Mouse (Mus musculus) lung, adult 2 months (tissue): ENCODE results near the gene Frem1.

Experiments used
- CTCF ChIP-seq: fragments of 200-500 bp; IDR thresholded peaks from 2 replicates; pipeline ENCODE4 v1.5.1; 2011; ENCODE audit warnings: mild to moderate bottlenecking, low read length, control low read depth; ENCODE audit not compliant: insufficient read depth
- POLR2A ChIP-seq: fragments of 200-500 bp; IDR thresholded peaks from 2 replicates; pipeline ENCODE4 v1.6.1; 2011; ENCODE audit warnings: low read depth, mild to moderate bottlenecking, control low read depth, low read length, borderline replicate concordance; ENCODE audit errors: extremely low read depth

DNA sequence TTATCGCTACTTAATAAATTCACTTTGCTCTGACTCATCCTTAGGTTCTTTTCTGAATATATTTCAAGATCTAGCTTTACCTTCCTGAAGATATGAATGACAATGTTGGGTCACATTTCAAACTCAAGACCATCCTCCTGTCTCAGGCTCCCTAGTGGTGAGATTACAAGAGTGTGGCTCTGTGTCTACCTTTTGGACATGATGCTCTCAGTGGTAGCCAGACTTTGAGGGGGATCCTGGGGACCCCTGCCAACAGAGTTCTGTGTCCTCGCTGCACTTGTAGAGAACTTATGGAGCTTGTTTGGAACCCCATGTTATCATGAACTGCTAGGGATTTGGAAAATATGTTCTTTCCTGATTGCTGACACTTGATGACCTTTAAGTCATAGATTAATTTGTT lies 190.7 kb downstream of the Frem1 start:
- TF ChIP-seq CTCF, result no peak
- no peak for TF ChIP-seq POLR2A
